Mouse (Mus musculus) CH12.LX (cell line): ENCODE results near the gene Elovl5.

Experiments
- CTCF ChIP-seq, 2 experiments: IDR thresholded peaks in 1 of 2; conservative IDR thresholded peaks in 1 of 2; 2 replicates each; pipeline ENCODE4 v1.5.1; 2011 to 2012; ENCODE audit warnings: low read depth in 2 of 2, low read length in 2 of 2, improper control_type of control experiment in 1 of 2, inconsistent platforms in 1 of 2, mild to moderate bottlenecking in 1 of 2, moderate library complexity in 1 of 2
- POLR2A ChIP-seq: IDR thresholded peaks from 2 replicates; pipeline ENCODE4 v1.6.1; 2011; ENCODE audit warnings: low read depth, mild to moderate bottlenecking, improper control_type of control experiment, low read length
- USF1 ChIP-seq: IDR thresholded peaks from 2 replicates; pipeline ENCODE4 v1.6.1; 2014; ENCODE audit warnings: low read depth, mild to moderate bottlenecking, inconsistent platforms, low read length, improper control_type of control experiment

GRCm38 (mm10) chr9:78032930-78033329 lies 115.8 kb downstream of the Elovl5 start:
- TF ChIP-seq CTCF (conservative IDR thresholded peaks at IDR 0.05 in 1 of 2, IDR thresholded peaks at IDR 0.05 in 1 of 2; ENCODE audit: low read depth in 2 of 2, low read length in 2 of 2) = no peak
- no peak for TF ChIP-seq POLR2A
- no peak for TF ChIP-seq USF1
